Mouse (Mus musculus): ENCODE results near the gene Srsf4. TPM values are rescaled to one million over a fixed set of nuclear protein-coding genes. Genes with fewer than 3 reads are reported as not detected.

Gene Srsf4
- total and polyA plus RNA-seq, 3 experiments = 53.7 to 163 TPM; not detected in 1

DNA sequence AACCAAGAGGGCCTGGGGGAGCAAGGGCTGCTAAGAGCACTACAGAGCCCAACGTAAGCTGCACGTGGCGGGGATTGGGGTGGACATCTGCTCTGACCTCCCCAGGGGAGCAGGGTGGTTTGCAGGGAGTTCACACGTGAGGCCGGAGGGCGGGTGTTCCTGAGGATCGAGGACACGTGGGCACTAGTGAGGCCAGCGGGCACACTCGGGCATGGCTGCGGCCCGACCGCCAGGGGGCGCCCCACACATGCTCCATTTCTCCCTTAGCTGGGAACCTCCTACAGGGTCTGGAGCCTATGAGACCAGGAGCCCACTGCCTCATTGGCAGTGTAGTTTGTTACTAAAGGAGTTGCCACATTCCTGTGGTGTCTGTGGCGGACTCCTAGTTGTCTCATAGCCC lies 43.0 kb downstream of the Srsf4 start:
- Histone ChIP-seq H3K9ac (ENCODE audit: control insufficient read depth, low read depth, low read length, poor library complexity, severe bottlenecking) (peak overlapping the region; percentile 31; the same call in 1 of the 2 replicates), H3K27ac (ENCODE audit: control insufficient read depth, low read depth, low read length) (no peak overlapping the region), H3K36me3 (ENCODE audit: control insufficient read depth in 1 of 2, insufficient read depth in 2 of 2, low read length in 2 of 2) (no peaks in the 10 kb centered on the region), H3K79me2 (ENCODE audit: control insufficient read depth, insufficient read depth, low read length, poor library complexity) (no peaks in the 10 kb centered on the region), H3K4me3 (ENCODE audit: control insufficient read depth in 1 of 2, insufficient read depth in 1 of 2, low read depth in 2 of 2, low read length in 2 of 2) (no peak overlapping the region), H3K27me3 (ENCODE audit: control insufficient read depth in 1 of 2, insufficient read depth in 2 of 2, low read length in 2 of 2) (no peaks in the 10 kb centered on the region), H3K9me3 (replicated peaks; ENCODE audit: insufficient read depth, low read length) (no peaks in the 10 kb centered on the region), H3K4me1 (ENCODE audit: control insufficient read depth in 1 of 2, insufficient read depth in 2 of 2, low read length in 2 of 2) (no peaks in the 10 kb centered on the region)
- DNase-seq (ENCODE audit: low read depth, low spot score) = peak; percentile 76
- TF ChIP-seq ETS1 (IDR thresholded peaks at IDR 0.05; ENCODE audit: low read depth, low read length) (no peak), JUND (IDR thresholded peaks at IDR 0.05; ENCODE audit: low read depth, low read length) (no peak), MAX (IDR thresholded peaks at IDR 0.05; ENCODE audit: low read length) (peak; percentile 82), USF1 (IDR thresholded peaks at IDR 0.05; ENCODE audit: low read depth, low read length) (peak; percentile 80), UBTF (IDR thresholded peaks at IDR 0.05; ENCODE audit: borderline replicate concordance, insufficient read depth, low read depth, low read length) (no peak), MYC (IDR thresholded peaks at IDR 0.05; ENCODE audit: low read depth, low read length) (peak; percentile 80), SMC3 (IDR thresholded peaks at IDR 0.05; ENCODE audit: low read depth, low read length) (peak; percentile 95), POLR2AphosphoS2 (IDR thresholded peaks at IDR 0.05; ENCODE audit: low read length) (no peak), MEF2A (IDR thresholded peaks at IDR 0.05; ENCODE audit: extremely low read depth, insufficient replicate concordance, low read depth, low read length, poor library complexity, severe bottlenecking) (no peak), RCOR1 (IDR thresholded peaks at IDR 0.05; ENCODE audit: low read depth, low read length) (no peak), TCF12 (IDR thresholded peaks at IDR 0.05; ENCODE audit: low read depth, low read length) (no peak), EP300 (IDR thresholded peaks at IDR 0.05; ENCODE audit: low read depth in 1 of 2, low read length in 2 of 2) (no peak), GABPA (IDR thresholded peaks at IDR 0.05; ENCODE audit: low read depth, low read length) (no peak), ZMIZ1 (IDR thresholded peaks at IDR 0.05; ENCODE audit: low read depth, low read length) (no peak), HCFC1 (IDR thresholded peaks at IDR 0.05; ENCODE audit: low read depth, low read length) (no peak), BHLHE40 (IDR thresholded peaks at IDR 0.05; ENCODE audit: borderline replicate concordance, low read depth, low read length) (peak; percentile 27; the same call in 1 of the 2 replicates), CHD2 (IDR thresholded peaks at IDR 0.05; ENCODE audit: low read length) (no peak), E2F4 (IDR thresholded peaks at IDR 0.05; ENCODE audit: borderline replicate concordance, low read depth, low read length) (no peak), MYB (IDR thresholded peaks at IDR 0.05; ENCODE audit: low read depth, low read length) (no peak), TBP (IDR thresholded peaks at IDR 0.05; ENCODE audit: low read depth, low read length) (no peak), KAT2A (conservative IDR thresholded peaks at IDR 0.05; ENCODE audit: low read depth, low read length) (no peak), ZNF384 (IDR thresholded peaks at IDR 0.05; ENCODE audit: low read depth, low read length) (0 out of 2 replicates have a peak, but pooled peaks have one; percentile 34), MAFK (IDR thresholded peaks at IDR 0.05; ENCODE audit: borderline replicate concordance, low read depth, low read length) (no peak), CTCF (IDR thresholded peaks at IDR 0.05 in 2 of 3, conservative IDR thresholded peaks at IDR 0.05 in 1 of 3; ENCODE audit: control insufficient read depth in 1 of 3, insufficient read depth in 1 of 3, low read depth in 2 of 3, low read length in 3 of 3, poor library complexity in 1 of 3, severe bottlenecking in 1 of 3) (peak; percentile 90 to 96 (median 95)), RAD21 (IDR thresholded peaks at IDR 0.05; ENCODE audit: low read depth, low read length) (peak; percentile 80), ZKSCAN1 (IDR thresholded peaks at IDR 0.05; ENCODE audit: low read depth, low read length) (no peak), ELF1 (IDR thresholded peaks at IDR 0.05; ENCODE audit: low read depth, low read length) (no peak), MAZ (IDR thresholded peaks at IDR 0.05; ENCODE audit: low read depth, low read length) (no peak), NELFE (IDR thresholded peaks at IDR 0.05; ENCODE audit: low read depth, low read length) (no peak), SIN3A (IDR thresholded peaks at IDR 0.05; ENCODE audit: low read length) (no peak), POLR2AphosphoS5 (IDR thresholded peaks at IDR 0.05; ENCODE audit: borderline replicate concordance, low read depth, low read length) (no peak), MXI1 (IDR thresholded peaks at IDR 0.05; ENCODE audit: low read depth, low read length) (peak; percentile 84), GATA1 (IDR thresholded peaks at IDR 0.05; ENCODE audit: low read depth, low read length) (no peak), POLR2A (IDR thresholded peaks at IDR 0.05; ENCODE audit: control insufficient read depth in 1 of 2, insufficient read depth in 1 of 2, low read depth in 1 of 2, low read length in 2 of 2, poor library complexity in 1 of 2) (no peak), CHD1 (IDR thresholded peaks at IDR 0.05; ENCODE audit: low read depth, low read length) (no peak), USF2 (IDR thresholded peaks at IDR 0.05; ENCODE audit: borderline replicate concordance in 1 of 2, insufficient read depth in 1 of 2, low read depth in 1 of 2, low read length in 2 of 2) (no peak), TAL1 (IDR thresholded peaks at IDR 0.05; ENCODE audit: low read length) (no peak), ZC3H11A (IDR thresholded peaks at IDR 0.05; ENCODE audit: low read depth, low read length) (peak; percentile 78)
